Mouse (Mus musculus) macrophage (primary cell): ENCODE measurements around the gene Gm17657. TPM values are rescaled to one million over a fixed set of nuclear protein-coding genes. Genes with fewer than 3 reads are reported as not detected.

Experiments used
- H3K27ac ChIP-seq: fragments of 350-480 bp; formaldehyde crosslinking; 2 replicates; pipeline ENCODE4 v1.9.0; 2021
- H3K36me3 ChIP-seq: fragments of 350-480 bp; formaldehyde crosslinking; 2 replicates; pipeline ENCODE4 v1.9.0; 2021; ENCODE audit errors: inconsistent target
- H3K4me3 ChIP-seq: fragments of 350-480 bp; formaldehyde crosslinking; 2 replicates; pipeline ENCODE4 v1.9.0; 2021; ENCODE audit errors: inconsistent target
- H3K79me2 ChIP-seq: fragments of 350-480 bp; formaldehyde crosslinking; 2 replicates; pipeline ENCODE4 v1.9.0; 2021; ENCODE audit errors: inconsistent target
- WGBS: methylation state at CpG from one replicate; pipeline ENCODE4 v1.1.7; 2026; ENCODE audit warnings: inconsistent platforms; ENCODE audit not compliant: missing documents; 5-methylcytosine and 5-hydroxymethylcytosine counted together
- polyA plus RNA-seq: library from polyadenylated mRNA; stranded (reverse); fragments of 250-400 nt; gene quantifications from 3 replicates; pipeline ENCODE4 v1.2.4, GENCODE M21; 2018; ENCODE audit warnings: inconsistent platforms

Gene Gm17657
- polyA plus RNA-seq, 1 experiment from 2014 or later = not detected

- H3K79me2 ChIP-seq = no peaks in the 10 kb centered on the region
Observed at GRCm38 (mm10) chr17:29476461-29476860, 73.0 kb downstream of the Gm17657 start.

DNA sequence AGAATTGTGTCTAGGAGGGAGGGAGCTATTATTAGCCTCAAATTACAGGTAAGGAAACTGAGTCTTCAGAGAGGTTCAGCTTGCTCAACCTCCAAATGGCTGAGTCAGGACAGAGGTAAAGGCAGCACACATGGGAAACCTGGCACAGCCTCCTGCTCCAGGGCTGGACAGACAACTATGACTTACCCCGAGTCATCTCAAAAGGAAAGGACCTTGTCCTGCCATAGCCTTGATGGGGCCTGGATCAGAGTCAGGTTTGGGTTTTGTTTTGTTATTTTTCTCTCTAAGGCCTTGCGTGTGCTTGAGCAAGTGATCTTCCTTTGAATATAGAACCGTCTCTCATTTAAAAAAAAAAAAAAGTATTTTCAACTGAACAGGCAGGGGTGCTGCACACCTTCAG lies 74.3 kb downstream of the Gm17657 start:
- no peaks in the 10 kb centered on the region for H3K36me3 ChIP-seq
- H3K27ac ChIP-seq = no peak overlapping the region
- H3K79me2 ChIP-seq = no peaks in the 10 kb centered on the region
- H3K4me3 ChIP-seq = no peak overlapping the region
- 94% methylated on average over 3 of the region's 3 CpGs for WGBS

More at GRCm38 (mm10) chr17:29476461-29476860, 73.0 kb downstream of the Gm17657 start:
- Histone ChIP-seq H3K4me3 (no peak overlapping the region), H3K36me3 (no peaks in the 10 kb centered on the region), H3K27ac (no peak overlapping the region)
- WGBS = 91% methylated on average over 4 of the region's 4 CpGs

- H3K27ac ChIP-seq = no peak overlapping the region
Observed at GRCm38 (mm10) chr17:29474036-29474435, 75.4 kb downstream of the Gm17657 start.

DNA sequence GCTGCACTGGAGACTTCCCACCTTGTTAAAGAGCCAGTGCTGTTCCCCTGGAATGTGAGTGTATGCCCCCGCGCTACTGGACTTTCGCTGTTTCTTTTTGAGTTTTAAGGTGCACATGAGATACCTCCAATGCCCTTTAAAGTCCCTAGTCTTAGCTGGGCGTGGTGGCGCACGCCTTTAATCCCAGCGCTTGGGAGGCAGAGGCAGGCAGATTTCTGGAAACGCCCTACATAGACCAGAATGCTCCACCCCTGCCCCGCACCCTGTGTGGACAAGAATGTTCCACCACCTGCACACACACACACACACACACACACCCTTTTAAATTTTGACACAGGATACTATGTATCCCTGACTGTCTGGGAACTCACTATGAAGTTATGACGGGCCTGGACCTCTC lies 76.0 kb downstream of the Gm17657 start:
- Histone ChIP-seq H3K4me3 (no peak overlapping the region), H3K36me3 (no peaks in the 10 kb centered on the region), H3K79me2 (no peaks in the 10 kb centered on the region), H3K27ac (no peak overlapping the region)
- 99% methylated on average over 10 of the region's 10 CpGs for WGBS

More at GRCm38 (mm10) chr17:29474036-29474435, 75.4 kb downstream of the Gm17657 start:
- Histone ChIP-seq H3K4me3 (no peak overlapping the region), H3K36me3 (no peaks in the 10 kb centered on the region), H3K79me2 (no peaks in the 10 kb centered on the region)
- WGBS = 54% methylated on average over 2 of the region's 2 CpGs

Other genes starting within 250 kb of the Gm17657 start
- 0.22 TPM in 1 of 3 replicates, not detected in the others for gene Pi16, start 232.0 kb downstream of the Gm17657 start, polyA plus RNA-seq
- 107 to 155 TPM (median 130 TPM) in 3 replicates for gene Mtch1, start 201.7 kb downstream of the Gm17657 start, polyA plus RNA-seq
- gene Fgd2, start 188.7 kb downstream of the Gm17657 start, polyA plus RNA-seq = 29.2 to 94.0 TPM (median 43.1 TPM) in 3 replicates
- gene Pim1, start 58.9 kb downstream of the Gm17657 start, polyA plus RNA-seq = 30.0 to 53.7 TPM (median 48.6 TPM) in 3 replicates
- 9.9 to 13.7 TPM (median 10.5 TPM) in 3 replicates for gene Tbc1d22b, start 147 bp upstream of the Gm17657 start, polyA plus RNA-seq
- 0.67 TPM in 1 of 3 replicates, not detected in the others for gene Tmem217, start 2.7 kb upstream of the Gm17657 start, polyA plus RNA-seq
- 15.4 to 16.8 TPM (median 16.5 TPM) in 3 replicates for gene Rnf8, start 65.2 kb upstream of the Gm17657 start, polyA plus RNA-seq
- 0.70 to 2.4 TPM (median 1.0 TPM) in 3 replicates for gene Gm28043, start 65.2 kb upstream of the Gm17657 start, polyA plus RNA-seq
- gene Cmtr1, start 111.0 kb upstream of the Gm17657 start, polyA plus RNA-seq = 37.1 to 60.9 TPM (median 43.9 TPM) in 3 replicates
- gene Ccdc167, start 167.4 kb upstream of the Gm17657 start, polyA plus RNA-seq = 4.0 to 5.7 TPM (median 4.5 TPM) in 3 replicates